Mouse (Mus musculus) thymus, postnatal 4 days (tissue): ENCODE measurements around the gene 1700123L14Rik.
"Not testable (repeated sequence)": the region's sequence is repeated elsewhere in the genome, so short reads cannot be mapped to it uniquely, and the experiment has no call there.

Source experiments
- DNase-seq: peaks from one replicate; pipeline ENCODE4 v3.0.0; 2021

Gene 1700123L14Rik

DNA sequence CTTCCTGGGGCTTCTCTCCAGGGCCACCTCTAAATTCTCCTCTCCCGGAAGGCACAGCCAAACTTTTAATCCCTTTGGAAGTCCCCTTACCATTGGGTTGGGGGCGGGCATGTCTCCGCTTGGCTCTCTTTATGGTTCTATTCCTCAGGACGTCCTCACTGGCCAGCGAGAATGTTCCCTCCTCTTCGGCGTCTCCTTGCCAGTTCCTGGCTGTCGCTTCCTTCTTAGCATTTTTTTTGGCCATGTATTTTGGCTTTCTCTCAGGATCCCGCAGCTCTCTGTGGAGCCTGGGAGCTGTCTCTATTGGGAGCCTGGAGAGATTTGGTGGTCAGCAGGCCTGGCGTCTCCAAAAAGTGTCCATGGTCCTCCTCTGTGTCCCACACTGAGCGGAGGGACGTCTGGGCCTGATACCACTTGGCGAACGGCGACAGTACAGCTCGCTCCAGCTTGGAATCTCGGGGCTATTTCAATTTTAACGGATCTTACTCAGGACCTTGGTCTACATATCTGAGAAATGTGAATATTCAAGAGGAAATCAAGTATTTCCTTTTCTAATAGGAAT is at the start of gene 1700123L14Rik:
Gene 1700123L14Rik, minus strand, starts transcription at position 426 of the 562 bp plus-strand sequence.
- DNase-seq: no peak

DNA sequence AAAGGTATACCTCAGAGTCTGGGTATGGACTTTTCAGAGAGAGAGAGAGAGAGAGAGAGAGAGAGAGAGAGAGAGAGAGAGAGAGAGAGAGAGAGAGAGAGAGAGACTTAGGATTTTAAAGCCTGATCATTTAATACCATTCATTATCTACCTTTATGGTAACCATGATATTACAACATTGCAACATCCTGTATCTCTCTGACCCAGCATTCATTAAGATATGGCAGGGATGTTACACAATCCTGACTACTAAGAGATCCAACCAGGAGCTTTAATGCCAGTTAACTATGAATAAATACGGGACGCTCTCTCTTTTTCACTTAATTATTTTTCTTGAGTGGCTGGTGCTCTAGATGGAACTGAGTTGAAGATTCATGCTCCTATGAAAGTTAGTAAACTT is 39.4 kb upstream of the 1700123L14Rik start:
- no peak for DNase-seq

GRCm38 (mm10) chr6:96198991-96199390 is 32.9 kb upstream of the 1700123L14Rik start:
- DNase-seq: not testable (repeated sequence)

- no peak for DNase-seq
These were observed 20.5 kb upstream of the 1700123L14Rik start for GRCm38 (mm10) chr6:96186517-96186916.

- no peak for DNase-seq
These were observed 17.3 kb upstream of the 1700123L14Rik start for GRCm38 (mm10) chr6:96183392-96183791.

DNA sequence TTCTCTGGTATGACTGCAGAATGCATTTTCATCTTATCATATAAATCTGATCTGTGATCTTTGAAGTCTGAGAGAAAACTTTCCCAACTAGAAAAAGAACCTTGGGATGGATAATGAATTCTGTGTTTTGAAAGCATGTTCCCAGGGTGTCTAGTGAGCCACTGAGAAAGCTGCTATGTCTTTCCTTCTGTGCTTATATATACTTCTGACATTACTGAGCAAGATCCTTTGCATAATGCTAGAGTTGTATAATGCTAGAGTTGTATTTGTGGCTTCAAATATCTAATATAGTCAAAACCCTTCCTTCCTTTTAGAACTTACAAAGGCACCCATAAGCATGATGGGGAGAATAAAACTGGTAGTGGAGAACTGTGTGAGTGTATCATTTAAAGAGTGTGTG is 12.5 kb upstream of the 1700123L14Rik start:
- DNase-seq: no peak

GRCm38 (mm10) chr6:96173681-96174080 is 7.6 kb upstream of the 1700123L14Rik start:
- no peak for DNase-seq

GRCm38 (mm10) chr6:96167031-96167430 is 988 bp upstream of the 1700123L14Rik start:
- DNase-seq: no peak

DNA sequence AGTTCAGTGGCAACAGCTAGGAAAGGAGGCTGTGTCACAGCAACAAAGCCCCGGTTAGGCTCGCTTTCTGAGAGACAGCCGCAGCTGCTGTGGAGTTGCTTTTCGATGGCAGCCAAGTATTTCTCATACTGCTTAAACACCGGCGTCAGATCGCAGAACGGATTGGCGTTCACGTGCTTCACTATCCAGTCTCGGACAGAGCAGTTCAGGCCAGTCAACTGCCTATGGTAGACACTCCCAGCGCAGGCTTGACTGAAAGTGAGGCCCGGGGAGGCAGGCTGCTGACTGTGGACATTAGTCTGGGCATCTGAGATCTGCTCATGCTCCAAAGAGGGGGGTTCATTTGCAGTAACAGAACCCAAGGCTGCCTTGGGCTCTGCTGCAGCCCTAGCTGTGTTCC is 640 bp downstream of the 1700123L14Rik start:
- no peak for DNase-seq

GRCm38 (mm10) chr6:96143326-96143725 is 22.7 kb downstream of the 1700123L14Rik start:
- DNase-seq: no peak

- DNase-seq: peak; percentile 4
These were observed 49.3 kb downstream of the 1700123L14Rik start for GRCm38 (mm10) chr6:96116534-96117272.

DNA sequence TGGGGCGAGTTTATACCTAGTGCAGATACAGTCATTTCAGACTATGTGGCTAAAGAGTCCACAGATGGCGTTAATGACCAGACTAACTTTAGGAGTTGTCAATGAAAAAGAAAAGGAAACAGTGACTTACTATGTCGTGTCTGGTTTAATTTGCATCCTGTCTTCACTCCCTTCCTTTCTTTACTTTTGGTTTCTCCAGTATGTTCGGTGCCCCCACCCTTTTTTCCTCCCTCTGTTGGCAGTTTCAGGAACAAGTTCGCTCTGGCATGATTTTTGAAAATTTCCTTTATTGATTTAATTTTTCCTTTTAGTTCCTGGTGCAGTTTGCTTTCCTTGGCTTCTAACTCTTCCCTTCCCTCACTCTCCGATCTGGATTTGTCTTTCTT is 49.9 kb downstream of the 1700123L14Rik start:
- DNase-seq: no peak
